Mouse (Mus musculus) layer of hippocampus, adult 2 months (tissue): ENCODE measurements around the gene Dido1. TPM values are rescaled to one million over a fixed set of nuclear protein-coding genes. Genes with fewer than 3 reads are reported as not detected.
A peak's percentile ranks its signal among the peaks of the same experiment; 100 is the strongest.

Experiments used
- DNase-seq, 2 experiments: peaks; one replicate each; pipeline ENCODE4 v3.0.0; 2022; ENCODE audit warnings: low spot score in 2 of 2
- H3K27ac ChIP-seq: fragments of 200-600 bp; 2 replicates; pipeline ENCODE4 v1.8.1; 2022
- H3K4me3 ChIP-seq: fragments of 200-600 bp; 2 replicates; pipeline ENCODE4 v1.8.1; 2022; ENCODE audit warnings: mild to moderate bottlenecking
- CTCF ChIP-seq: fragments of 200-600 bp; conservative IDR thresholded peaks from 2 replicates; pipeline ENCODE4 v1.8.1; 2022; ENCODE audit warnings: antibody characterized with exemption, mild to moderate bottlenecking, moderate library complexity
- total RNA-seq, 2 experiments: library from RNA; stranded (reverse); gene quantifications; 2 replicates each; pipeline ENCODE4 v1.2.3; 2021

Gene Dido1
- total RNA-seq, 2 experiments from 2014 or later, result 58.3 to 60.7 TPM

GRCm38 (mm10) chr2:180657394-180658013 lies 52.3 kb downstream of the Dido1 start:
- Histone ChIP-seq H3K27ac (no peak overlapping the region), H3K4me3 (no peak overlapping the region)
- DNase-seq, result peak; percentile 63 to 79
- peak; percentile 90 for TF ChIP-seq CTCF

- H3K4me3 ChIP-seq, result no peak overlapping the region
- no peak overlapping the region for H3K27ac ChIP-seq
- no peak for DNase-seq
- no peak for TF ChIP-seq CTCF
These were observed 54.6 kb downstream of the Dido1 start for GRCm38 (mm10) chr2:180655150-180655549.

GRCm38 (mm10) chr2:180654666-180655065 lies 55.1 kb downstream of the Dido1 start:
- TF ChIP-seq CTCF, result no peak
- no peak for DNase-seq
- H3K4me3 ChIP-seq, result no peak overlapping the region
- no peak overlapping the region for H3K27ac ChIP-seq

- H3K27ac ChIP-seq, result no peak overlapping the region
- no peak for DNase-seq
These were observed 63.0 kb downstream of the Dido1 start for GRCm38 (mm10) chr2:180646841-180647240.

GRCm38 (mm10) chr2:180643626-180644025 lies 66.2 kb downstream of the Dido1 start:
- TF ChIP-seq CTCF, result no peak
- H3K27ac ChIP-seq, result no peak overlapping the region
- DNase-seq, result no peak
- no peak overlapping the region for H3K4me3 ChIP-seq

More at GRCm38 (mm10) chr2:180646841-180647240, 63.0 kb downstream of the Dido1 start:
- peak; percentile 36 for TF ChIP-seq CTCF
- H3K4me3 ChIP-seq, result no peak overlapping the region

- H3K27ac ChIP-seq, result no peak within 1 kb of the TSS
- no peak for DNase-seq
- H3K4me3 ChIP-seq, result no peak within 1 kb of the TSS
- no peak for TF ChIP-seq CTCF
These were observed 67.1 kb downstream of the Dido1 start, which contains the start of gene Tcfl5 for GRCm38 (mm10) chr2:180642555-180643260. Gene Tcfl5, minus strand, starts transcription at chr2:180642708.

- Histone ChIP-seq H3K4me3 (no peak overlapping the region), H3K27ac (no peak overlapping the region)
- no peak for TF ChIP-seq CTCF
- no peak for DNase-seq
These were observed 67.9 kb downstream of the Dido1 start for GRCm38 (mm10) chr2:180641576-180642554.

- no peak for TF ChIP-seq CTCF
- no peak overlapping the region for H3K27ac ChIP-seq
- no peak overlapping the region for H3K4me3 ChIP-seq
- no peak for DNase-seq
These were observed 97.9 kb downstream of the Dido1 start for GRCm38 (mm10) chr2:180611882-180612281.

GRCm38 (mm10) chr2:180610283-180610682 lies 99.5 kb downstream of the Dido1 start:
- TF ChIP-seq CTCF, result no peak
- Histone ChIP-seq H3K4me3 (no peak overlapping the region), H3K27ac (no peak overlapping the region)
- no peak for DNase-seq

Other genes with a start within 250 kb of the Dido1 start
- gene Ntsr1, start 210.0 kb downstream of the Dido1 start, total RNA-seq, result 1 to 10 TPM; 3.7 TPM
- gene Mrgbp, start 128.7 kb downstream of the Dido1 start, total RNA-seq, result 10 to 100 TPM; 19.4 to 23.4 TPM
- gene Ogfr, start 120.8 kb downstream of the Dido1 start, total RNA-seq, result 10 to 100 TPM; 36.2 to 40.6 TPM
- 10 to 100 TPM in 1 of 2 experiments, 1 to 10 TPM in 1; 6.8 to 10.4 TPM for gene Col9a3, start 112.2 kb downstream of the Dido1 start, total RNA-seq
- gene Tcfl5, start 67.3 kb downstream of the Dido1 start, total RNA-seq, result under 1 TPM in 1 of 2 experiments, not detected in 1; 0.47 TPM
- 10 to 100 TPM; 57.5 to 60.0 TPM for gene Gid8, start 118 bp upstream of the Dido1 start, total RNA-seq
- gene Slc17a9, start 15.3 kb upstream of the Dido1 start, total RNA-seq, result under 1 TPM; 0.64 to 0.77 TPM
- not detected for gene Bhlhe23, start 66.9 kb upstream of the Dido1 start, total RNA-seq
- 10 to 100 TPM; 54.1 to 54.2 TPM for gene Ythdf1, start 210.9 kb upstream of the Dido1 start, total RNA-seq
- not detected for gene Birc7, start 219.0 kb upstream of the Dido1 start, total RNA-seq
- 10 to 100 TPM; 54.3 to 55.1 TPM for gene Nkain4, start 244.7 kb upstream of the Dido1 start, total RNA-seq